Mouse (Mus musculus) kidney, adult 2 months (tissue): Measurements from ENCODE around the gene Cd28.

Source experiments
- CTCF ChIP-seq: fragments of 200-500 bp; conservative IDR thresholded peaks from 2 replicates; pipeline ENCODE4 v1.5.1; 2011; ENCODE audit warnings: low read depth, mild to moderate bottlenecking, control low read depth, low read length, moderate library complexity, mixed read lengths; ENCODE audit not compliant: insufficient read depth, insufficient read length
- POLR2A ChIP-seq: fragments of 200-500 bp; IDR thresholded peaks from one replicate; pipeline ENCODE4 v1.6.1; 2011; ENCODE audit warnings: low read depth, low read length, control low read depth

DNA sequence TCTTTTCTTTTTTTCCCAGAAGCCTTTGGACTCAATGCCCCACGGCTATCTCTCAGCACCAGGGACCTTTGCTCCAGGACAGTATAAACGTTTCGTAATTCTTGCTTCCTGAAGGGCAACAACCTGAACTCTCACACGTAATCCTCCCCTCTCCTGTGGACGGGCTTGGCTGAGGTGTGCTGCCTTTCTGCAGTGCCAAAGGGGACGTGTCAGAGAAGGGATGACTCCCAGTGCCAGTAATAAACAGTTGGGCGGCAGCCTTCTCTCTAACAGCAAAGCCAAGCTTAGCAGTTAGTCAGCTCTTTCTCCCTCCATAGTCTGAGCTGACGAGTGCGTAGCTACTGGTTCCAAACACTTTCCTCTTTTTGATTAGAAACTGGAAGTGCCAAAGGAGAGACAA, 47.6 kb upstream of the Cd28 start:
- TF ChIP-seq POLR2A, result no peak
- TF ChIP-seq CTCF, result no peak
